Mouse (Mus musculus): ENCODE results near the gene Zfp827.

Gene Zfp827

DNA sequence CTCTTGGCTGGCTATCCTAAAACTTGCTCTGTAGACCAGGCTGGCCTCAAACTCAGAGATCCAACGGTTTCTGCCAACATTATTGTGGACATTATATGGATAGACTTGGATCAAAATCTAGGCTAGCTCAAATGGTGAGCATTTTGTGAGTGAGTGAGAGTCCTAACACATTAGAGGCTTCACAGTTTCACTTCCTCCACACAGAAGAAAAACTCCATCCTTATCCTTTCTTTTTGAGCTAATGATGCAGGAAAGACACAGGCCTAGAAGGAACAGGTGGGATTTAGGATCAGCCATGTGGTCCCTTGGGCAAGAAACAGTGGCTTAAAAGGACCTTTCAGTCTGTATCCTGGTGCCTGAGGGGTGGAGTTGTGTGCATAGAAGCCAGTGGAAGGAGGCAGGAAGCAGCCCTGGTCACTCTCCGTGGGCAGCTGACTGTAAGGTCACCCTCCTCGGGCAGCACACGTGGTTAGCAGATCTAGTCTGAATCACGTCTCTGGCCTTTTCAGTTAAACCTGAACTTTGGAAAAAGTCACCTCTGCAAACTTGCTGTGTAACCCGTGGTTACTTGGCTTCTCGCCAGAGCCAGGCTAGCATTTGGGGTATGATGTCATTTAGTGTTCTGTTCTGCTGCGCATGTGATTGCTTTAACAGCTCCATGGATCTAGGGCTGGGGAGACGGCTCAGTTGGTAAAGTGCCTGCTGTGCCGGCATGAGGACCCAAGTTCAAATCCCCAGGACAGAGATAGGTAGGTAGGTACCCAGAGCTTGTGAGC, 134.5 kb downstream of the Zfp827 start:
- DNase-seq = peak; percentile 22

DNA sequence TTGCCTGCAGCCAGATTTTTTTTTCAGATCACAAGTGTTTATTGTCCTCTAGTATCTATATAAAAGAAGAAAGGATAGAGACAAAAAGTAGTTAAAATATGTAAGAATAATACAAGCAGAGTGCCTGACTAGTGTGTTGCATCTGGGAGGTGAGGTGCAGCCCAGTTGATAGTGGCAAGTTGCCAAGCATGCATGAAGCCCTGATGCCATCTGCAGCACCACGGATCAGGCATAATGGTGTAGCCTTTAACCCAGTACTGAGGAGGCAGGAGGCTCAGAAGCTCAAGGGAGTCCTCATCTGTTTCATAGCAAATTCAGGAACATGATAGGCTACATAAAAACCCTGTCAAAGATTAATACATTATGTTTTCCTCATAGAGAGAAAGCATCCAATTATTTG, 136.1 kb downstream of the Zfp827 start:
- DNase-seq = no peak

DNA sequence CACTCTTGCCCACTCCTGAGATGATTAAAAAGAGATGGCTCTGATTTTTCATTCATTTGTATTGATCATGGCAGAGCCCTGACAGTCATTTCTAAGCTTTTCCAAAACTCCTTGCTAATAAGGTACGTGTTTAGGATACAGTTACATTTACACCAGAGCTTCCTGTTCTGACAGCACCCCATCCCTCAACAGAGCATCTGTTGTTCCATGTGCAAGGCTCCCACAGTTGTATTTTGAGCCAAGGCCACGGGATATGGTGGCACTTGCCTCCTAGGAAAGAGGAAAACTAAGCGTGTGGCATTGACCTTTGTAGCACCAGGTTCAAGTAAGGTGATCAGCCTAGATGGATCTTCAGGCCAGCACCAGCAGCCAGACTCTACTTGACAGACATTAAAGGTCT, 137.0 kb downstream of the Zfp827 start:
- DNase-seq = no peak

DNA sequence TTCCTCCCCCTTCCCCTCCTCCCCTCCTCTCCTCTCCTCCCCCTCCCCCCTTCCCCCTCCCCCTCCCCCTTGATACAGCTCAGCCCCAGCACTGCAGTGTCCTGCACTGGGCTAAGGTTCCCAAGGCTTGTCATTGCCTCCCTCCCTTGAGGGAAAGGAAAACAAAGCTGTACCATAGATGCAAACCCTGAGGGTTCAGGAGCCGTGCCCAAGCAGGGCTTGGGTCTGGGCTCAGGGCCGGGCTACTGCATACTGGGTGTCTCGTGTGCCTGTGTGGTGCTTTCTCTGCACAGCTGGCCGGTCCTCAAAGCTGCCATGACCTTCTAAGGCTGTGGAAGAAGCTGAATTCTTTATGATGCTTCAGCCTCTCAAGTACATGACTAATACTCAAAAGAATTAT, 145.4 kb downstream of the Zfp827 start:
- no peak for DNase-seq

DNA sequence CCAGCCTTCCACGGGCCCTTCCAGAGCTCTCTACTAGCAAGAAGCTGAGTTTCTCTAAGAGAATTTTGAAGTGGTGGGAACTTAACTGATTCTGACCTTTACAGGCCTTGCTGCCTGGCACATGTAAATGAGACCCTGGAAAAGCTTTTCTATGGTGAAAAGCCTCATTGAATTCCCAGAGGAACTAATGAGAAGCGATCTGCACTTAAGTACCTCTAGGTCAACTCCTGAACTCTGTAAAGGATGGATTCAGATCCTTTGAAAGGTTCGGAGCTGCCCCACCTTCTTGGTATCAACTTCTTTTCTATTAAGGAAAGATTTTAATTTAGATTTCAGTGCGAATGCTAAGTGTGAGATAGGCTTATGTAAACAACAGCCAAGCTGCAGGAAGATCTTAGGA, 147.8 kb downstream of the Zfp827 start:
- DNase-seq = no peak

DNA sequence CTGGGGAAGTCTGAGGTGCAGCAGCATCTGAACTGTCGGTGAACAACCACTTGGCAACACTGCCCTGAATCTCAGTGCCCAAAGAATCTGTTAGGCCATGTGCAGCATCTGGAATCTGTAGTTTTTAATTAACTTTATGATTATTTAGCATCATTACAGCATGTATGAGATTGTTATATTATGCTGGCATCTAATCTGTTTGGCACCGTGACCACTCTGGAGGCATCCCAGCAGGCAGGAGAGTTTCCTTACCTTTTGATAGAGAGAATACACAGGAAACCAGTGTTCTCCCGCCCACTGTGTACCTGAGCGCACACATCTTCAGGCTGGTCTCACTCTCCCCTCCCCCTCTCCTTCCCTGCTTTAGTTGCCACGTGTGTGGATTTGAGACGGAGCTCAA, 151.4 kb downstream of the Zfp827 start:
- no peak for DNase-seq

DNA sequence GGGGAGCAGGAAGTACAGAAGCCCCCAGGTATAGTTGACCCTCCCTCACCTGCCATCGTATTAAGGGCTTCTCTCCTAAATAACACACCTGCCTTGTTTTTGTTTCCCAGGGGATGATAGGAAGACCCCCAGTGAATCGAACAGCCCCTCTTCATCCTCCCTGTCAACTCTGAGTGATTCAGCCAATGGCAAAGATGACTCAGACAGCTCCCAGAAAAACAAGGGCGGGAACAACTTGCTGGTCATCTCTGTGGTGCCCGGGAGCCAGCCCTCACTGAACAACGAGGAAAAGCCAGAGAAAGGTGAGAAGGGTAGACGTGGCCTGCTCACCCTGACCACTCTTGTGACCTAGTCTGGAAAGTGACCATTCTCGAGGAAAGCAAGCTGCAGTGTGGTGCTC, 157.3 kb downstream of the Zfp827 start:
- DNase-seq = no peak

DNA sequence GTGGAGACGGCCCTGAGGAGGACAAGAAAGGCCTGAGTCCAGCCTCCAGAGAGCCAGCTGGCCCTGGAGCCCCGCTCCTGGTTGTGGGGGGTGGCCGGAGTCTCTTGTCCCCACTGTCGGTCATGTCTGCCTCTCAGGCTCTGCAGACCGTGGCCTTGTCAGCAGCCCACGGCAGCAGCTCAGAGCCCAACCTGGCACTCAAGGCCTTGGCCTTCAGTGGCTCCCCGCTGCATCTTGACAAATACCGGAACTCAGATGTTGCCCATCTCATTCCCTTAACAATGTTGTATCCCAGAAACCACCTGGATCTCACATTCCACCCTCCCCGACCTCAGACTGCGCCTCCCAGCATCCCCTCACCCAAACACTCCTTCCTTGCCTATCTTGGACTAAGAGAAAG, 161.8 kb downstream of the Zfp827 start:
- DNase-seq = no peak

DNA sequence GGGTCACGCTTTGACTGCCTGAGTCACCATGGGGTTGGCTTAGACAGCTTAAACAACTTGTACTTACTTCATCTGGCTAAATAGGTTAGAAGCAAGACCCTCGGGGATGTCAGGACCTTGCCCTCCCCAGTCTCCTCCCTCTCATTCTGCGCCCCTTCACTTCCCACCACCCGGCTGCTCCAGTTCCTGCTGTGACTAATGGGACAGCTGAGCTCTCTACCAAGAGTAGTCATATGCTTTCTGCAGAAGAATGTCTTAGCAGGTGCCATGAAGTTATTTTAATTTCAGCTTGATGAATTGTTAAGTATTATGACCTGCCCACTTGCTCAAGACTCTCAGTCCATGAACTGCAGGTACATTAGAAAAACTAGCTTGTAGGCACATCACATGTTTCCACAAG, 168.2 kb downstream of the Zfp827 start:
- no peak for DNase-seq

DNA sequence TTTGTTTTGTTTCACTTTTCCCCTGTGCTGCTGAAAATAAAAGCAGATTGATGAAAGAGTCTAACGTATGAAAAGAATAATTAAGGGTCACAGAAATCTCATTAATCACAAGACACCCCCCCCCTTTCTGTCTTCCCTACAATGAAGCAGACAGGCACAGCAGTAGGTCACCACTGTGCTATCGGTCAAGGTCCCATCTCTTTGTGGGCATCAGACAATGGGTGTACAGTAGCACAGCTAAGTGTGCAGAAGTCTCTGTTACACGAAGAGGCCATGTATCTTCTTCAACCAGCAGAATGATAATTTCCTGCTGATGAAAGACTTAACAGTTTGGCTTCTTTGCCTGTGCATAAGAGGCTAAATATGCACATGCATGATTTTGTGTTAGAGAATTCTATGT, 170.4 kb downstream of the Zfp827 start:
- no peak for DNase-seq

DNA sequence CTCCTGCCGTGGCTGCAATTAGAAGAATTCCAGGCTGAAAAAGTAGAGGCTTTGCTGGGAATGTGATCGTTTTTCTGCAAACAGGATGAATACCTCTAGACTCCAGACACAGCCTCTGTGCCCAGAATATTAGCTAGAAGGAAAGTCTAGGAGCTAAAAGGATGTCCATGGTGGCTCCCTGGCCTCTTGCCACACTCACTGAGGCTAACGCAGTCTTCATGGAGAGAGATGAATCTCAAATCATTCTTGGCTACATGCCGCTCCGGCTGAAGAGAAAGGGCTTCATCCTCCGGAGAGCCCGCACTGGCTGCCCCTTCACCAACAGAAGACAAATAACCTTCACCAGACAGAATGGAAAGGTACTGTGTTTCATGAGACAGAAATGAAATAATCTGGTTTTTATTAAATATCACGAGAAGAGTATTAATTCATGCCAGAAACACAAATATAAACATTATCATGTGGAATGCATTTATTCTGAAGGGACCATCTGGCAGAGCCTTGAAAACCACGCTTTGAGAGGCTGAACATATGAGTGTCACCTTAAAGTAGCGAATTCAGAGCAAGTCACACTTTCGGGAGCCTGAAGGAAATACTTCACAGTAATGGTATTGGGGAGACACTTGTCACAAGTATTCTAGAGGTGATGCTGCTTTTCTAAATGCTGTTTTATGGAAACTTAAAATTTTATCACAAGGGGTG, 173.4 kb downstream of the Zfp827 start:
- DNase-seq = peak; percentile 21

DNA sequence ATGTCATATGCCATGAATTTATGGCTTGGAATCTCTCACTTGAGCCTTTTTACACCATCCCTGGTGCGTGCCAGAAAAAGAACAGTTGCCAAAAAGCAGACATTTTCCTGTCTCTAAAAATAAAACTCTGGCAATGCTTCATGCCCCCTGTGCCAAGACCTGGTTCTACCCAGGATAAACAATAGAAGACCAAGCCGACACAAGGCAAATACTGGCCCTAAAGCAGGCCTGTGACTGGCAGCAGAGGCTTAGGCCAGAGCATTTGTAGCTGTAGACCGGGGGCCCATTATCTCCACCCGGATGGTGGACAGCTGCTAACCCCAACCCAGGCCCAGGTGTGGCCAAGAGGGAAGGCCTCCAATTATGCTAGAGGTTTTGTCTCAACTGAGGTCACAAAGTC, 178.7 kb downstream of the Zfp827 start:
- peak; percentile 82 for DNase-seq

DNA sequence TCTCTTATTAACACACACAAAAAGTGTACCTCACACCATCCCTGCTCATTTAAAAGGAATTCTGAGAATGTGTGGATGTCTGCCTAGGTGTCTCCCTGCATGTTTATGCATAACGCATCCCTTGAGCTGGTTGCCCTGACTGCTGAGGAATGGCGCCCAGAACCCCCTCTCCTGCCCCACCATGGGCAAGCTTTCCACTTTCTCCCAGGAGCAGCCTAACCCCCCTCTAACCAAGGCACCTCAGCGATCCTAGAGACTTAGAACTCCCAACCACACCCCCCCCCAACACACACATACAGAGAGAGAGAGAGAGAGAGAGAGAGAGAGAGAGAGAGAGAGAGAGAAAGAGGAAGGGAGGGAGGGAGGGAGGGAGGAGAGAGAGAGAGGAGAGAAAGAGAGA, 179.9 kb downstream of the Zfp827 start:
- DNase-seq = no peak

DNA sequence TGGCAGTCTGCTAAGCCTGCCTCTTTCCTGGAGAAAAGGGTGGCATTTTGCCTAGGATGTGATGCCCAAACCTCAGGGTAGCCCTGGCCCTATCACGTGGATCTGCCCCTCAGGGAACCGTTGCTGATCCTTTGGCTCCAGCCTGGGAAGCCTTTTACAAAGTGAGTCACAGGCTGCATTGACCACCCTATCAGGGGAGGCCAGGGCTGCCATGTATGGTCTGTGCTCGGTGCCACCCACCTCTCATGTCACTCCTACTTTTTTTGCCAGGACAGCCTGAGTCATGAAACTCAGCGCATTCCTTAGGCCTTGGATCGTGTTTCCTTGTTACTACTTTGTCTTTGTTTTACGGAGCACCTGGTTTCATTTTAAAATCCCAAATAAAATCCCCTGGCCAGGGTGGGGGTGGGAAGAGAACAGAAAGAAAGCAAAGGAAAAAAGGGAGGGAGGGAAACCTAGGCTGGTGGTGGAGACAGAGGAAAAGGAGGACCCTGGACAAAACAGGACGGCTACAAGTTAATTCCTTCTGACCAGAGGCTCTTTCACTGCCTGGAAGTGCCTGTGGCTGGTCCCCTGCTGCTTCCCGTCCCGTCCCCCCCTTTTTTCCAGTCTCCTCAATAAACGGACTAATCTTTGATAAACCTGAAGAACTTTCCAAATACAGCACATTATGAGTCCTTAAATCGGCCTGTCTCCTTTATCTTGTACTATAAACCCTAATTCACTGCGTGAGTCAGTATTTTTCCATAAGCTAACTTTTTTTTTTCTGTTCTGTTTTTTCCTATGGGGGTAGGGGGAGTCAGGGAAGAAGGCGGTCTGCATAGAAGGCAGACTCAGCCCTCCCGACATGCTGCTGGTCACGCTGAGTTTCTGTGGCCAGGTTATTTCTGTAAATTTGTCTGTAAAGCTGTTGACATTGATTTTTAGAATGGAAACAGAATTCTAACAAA, 180.7 kb downstream of the Zfp827 start:
- peak; percentile 50 for DNase-seq

DNA sequence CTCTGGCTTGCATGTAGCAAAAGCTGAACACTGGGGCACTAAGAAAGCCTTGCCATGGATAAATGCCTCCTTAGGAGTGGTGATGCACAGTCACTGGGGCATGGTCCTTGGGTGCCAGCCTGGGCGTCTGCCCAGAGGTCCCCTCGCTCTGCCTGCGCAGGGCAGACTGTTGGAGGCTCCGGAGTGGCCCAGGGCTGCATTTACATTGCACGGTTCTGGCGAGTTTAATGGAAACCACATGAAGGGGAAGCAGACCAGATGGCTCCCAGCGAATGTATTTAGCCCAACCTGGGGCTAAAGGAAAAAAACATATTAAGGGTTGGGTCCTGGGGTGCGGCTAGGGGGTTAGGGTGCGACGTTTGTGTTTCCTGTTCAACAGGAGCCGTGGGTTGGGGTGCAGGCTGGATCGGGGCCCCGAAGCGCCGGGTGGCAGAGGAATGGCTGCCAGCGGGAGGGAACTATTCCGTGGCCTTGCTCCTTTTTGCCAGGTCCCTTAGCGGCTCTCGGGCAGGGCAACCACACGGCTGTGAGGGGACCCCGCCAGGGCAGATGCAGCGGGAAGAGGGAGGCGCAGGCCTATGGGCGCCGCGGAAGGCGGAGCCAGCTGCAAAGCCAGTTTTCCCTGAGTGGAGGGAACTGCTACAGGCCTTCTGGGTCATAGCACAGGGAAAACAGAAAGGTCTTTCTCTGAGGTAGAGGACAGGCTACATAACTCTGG, 181.6 kb downstream of the Zfp827 start:
- peak; percentile 60 for DNase-seq

DNA sequence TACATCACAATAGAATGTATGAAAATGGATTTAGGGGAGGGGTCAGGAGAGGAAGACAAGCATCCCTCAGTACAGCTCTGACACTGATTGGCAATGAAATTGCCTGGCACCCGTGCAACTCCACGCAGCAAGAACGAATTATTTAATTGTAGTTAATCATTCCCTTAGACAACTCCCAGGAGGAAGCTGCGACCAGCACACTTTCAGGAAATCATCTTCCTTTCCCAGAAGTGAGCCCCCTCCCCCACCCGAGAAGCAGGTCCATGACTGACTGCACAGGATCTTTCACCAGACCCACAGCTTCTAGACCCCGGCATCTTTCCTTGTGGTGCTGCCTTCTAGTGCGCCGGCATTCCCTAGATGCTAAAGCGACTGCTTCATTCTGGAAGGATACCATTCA, 183.4 kb downstream of the Zfp827 start:
- DNase-seq = no peak

DNA sequence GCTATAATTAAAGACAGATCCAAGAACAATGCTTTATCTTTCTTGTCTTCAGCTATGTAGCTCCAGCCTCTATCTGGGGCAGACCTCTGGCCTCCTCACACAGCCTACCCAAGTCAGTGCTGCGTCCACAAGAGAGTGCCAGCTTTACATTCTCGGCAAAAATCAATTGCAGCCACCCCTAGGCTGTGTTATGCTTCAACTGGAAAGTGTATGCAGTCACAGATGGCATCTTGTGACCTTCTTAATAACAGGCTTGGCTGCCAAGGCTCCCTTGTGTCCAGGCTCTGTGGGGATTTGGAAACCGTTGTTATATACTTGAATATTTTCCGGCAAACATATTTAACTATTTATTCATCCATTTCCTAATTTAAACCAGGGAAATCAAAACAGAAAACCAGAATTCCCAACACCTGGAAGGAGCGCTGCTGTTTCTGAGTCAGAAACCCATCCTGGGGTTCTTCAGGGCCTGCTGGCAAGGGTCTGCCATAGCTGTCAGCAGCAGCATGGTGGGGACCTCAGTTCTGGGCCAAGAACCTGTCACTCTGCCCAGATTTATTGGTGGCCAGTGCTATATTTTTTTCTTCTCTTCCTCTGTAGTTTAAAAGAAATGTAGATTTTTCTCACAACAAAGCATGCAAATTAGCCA, 194.0 kb downstream of the Zfp827 start:
- peak; percentile 47 for DNase-seq

DNA sequence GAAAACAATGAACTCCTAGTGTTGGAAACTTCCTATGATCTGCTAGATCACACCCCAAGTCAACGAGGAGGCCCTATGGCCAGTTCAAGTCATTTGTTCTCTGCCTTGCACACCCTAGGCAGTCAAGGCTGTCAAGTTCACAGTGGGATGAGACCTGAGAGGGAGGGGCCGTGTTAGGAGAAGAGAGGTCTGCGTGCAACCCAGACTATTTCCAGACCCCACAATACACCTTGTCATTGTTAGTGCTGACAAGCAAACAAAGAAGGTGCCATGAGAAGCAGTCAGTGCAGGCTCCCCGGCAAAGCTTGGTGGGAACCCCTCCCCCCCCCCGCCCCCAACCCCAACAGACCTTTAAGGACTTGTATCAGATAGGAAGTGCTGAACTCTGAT, 194.5 kb downstream of the Zfp827 start:
- no peak for DNase-seq

DNA sequence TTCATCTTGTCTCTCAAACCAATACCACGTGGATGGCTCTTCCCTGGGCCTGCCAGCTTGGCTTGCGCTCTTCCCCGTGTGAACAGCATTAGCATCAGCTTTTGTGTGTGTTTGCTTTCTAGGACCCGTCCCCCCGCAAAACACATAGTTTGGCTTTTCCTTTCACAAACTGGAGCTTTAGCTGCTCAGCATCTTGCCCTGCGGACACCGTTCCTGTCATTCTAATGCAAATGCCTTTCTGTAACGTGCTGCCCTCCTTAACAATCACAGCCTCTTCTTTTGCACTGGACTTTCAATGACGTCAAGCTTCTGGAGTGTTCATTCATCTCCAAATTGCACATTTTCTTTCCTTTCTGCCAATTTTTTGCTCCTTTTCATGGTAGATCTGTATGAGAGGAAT, 196.1 kb downstream of the Zfp827 start:
- DNase-seq = no peak

DNA sequence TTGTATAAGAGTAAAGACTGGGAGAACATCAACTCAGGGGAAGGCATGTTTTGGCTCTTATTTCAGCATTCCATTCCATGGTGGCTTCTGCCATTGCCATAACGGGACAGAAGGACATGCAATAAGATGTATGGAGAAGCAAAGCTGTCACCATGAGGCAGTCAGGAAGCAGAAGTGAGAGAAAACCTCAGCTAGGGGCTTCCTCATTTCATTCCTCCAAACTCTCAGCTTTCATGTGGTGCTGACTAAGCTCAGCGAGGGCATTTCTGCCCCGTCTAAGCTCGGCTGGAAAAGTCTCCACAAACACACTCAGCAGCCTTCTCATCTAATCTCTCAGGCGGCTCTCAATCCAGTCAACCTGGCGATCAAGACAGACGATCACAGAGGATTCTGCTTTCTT, 197.3 kb downstream of the Zfp827 start:
- no peak for DNase-seq

DNA sequence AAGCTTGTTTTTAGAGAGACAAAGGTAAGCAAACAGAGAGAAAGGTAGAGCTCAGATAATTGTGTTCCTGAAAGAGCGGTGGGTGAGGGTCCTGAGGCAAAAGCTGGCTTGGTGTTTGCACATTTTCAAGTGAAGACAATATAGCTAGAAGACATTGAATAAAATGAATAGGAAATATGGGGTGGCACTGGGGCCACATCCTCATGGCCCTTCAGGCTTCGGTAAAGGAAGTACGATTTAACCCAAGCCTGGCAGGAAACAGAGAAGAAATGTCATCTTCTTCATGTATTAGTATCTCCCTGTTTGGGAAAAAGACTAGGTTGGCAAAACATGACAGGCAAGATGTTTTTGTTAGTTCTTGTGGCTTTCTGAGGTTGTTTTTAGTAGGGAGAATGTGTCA, 197.8 kb downstream of the Zfp827 start:
- no peak for DNase-seq

DNA sequence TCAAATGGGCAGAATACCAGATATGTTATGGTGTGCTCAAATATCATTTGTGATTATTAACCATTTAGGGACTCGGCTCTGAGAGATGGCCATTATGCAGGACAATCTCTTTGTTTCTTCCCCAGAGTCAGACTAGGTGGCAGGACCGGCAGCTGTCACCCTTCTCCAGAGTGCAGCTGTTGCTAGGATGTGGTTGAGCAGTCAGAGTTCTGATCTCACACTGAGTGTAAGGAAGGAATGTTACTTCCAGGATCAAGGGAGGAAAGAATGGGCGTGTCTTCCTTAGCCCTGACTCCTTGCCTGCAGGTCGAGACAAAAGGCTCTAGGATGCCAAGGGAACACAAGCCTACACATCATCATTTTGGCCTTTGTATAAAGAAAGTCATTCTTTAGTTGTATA, 199.0 kb downstream of the Zfp827 start:
- DNase-seq = no peak
